Mouse (Mus musculus): ENCODE measurements around the gene B3gnt3. TPM values are rescaled to one million over a fixed set of nuclear protein-coding genes. Genes with fewer than 3 reads are reported as not detected.

Gene B3gnt3
- polyA plus RNA-seq, 1 experiment: 0.86 TPM

DNA sequence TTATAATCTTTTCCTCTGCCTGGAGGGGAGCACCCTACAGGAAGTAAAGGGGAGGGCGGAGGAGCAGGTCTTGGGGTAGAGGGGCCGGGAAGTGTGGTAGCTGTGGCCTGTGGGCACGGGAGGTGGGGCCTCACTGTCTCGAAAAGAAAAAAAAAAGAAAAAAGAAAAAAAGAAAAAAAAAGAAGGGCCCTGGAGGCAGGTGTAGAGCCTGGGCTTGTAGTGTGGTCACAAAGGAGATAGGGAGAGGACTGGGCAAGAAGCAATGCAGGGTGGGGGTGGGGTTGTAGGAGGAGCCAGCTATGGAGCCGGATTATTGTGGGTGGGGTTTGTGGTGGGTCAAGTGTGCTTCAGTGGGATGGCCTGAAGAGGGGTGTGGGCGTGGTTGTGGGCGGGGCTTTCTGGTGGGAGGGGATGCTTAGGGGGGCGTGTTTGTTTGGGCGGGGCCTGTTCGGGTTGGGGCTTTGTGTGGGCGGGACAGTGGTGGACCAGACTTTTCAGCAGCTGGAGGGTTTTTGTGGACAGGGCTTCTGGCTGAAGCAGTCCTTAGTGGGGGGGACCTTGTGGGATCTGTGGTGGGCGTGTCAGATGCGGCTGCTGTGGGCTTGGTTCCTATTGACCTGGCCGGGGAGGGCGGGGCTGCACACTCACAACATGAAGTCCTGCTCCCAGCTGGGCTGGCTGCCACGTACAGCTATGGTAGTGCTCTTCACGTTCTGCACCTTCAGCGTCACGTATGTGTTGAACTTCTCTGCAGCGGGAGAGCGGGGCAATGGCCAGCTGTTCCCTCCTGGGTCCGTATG lies 36.1 kb downstream of the B3gnt3 start:
- Histone ChIP-seq H3K27ac (ENCODE audit: insufficient read depth, low read length) (no peak overlapping the region), H3K4me1 (ENCODE audit: control insufficient read depth, insufficient read depth, low read length) (peaks cover 12% of the 10 kb centered on the region), H3K4me3 (ENCODE audit: insufficient read depth, low read length) (no peak overlapping the region)
- TF ChIP-seq CTCF (IDR thresholded peaks at IDR 0.05; ENCODE audit: extremely low read depth, insufficient read depth, low read length) (no peak), POLR2A (IDR thresholded peaks at IDR 0.05; ENCODE audit: extremely low read depth, insufficient read depth, low read length) (no peak)

DNA sequence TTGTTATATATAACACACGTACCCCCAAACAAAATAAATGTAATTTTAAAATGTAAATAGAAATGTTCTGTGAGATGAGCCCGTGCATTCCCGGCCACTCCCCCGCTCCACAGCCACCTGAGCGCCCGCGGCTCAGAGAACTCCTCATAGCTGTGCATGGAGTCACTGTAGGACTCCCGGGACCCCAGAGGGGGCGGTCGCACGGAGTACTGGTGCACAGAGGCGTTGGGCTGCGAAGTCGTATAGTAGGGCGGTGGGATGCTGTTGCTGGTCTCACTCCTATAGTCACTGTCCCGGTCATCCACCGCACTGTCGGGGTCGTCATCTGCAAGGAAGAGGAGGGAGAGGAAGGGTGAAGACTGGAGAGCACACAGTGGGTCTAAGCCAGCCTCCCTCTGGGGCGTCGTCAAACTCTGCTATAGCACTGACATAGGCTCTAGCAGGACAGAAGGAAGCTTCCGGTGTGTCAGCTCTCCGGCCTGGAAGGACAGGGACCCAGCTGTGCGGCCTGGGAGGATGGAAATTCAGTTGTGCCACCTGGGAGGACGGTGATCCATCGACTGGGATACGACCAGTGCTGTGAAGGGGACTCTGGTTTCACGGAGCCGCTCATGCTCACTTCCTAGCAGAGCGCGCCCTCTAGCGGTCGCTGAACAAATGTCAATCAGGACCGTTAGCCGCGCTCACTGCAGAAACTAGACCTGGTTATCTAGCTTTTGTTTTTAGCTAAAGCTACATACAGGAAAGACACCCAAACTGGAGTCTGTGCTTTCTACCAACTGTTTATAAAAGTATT lies 41.1 kb downstream of the B3gnt3 start:
- H3K4me3 ChIP-seq (ENCODE audit: insufficient read depth, low read length): no peak overlapping the region
- H3K27ac ChIP-seq (ENCODE audit: insufficient read depth, low read length): no peak overlapping the region
- no peaks in the 10 kb centered on the region for H3K4me1 ChIP-seq (ENCODE audit: control insufficient read depth, insufficient read depth, low read length)
- TF ChIP-seq POLR2A (IDR thresholded peaks at IDR 0.05; ENCODE audit: extremely low read depth, insufficient read depth, low read length): no peak
- TF ChIP-seq CTCF (IDR thresholded peaks at IDR 0.05; ENCODE audit: extremely low read depth, insufficient read depth, low read length): peak; percentile 88

DNA sequence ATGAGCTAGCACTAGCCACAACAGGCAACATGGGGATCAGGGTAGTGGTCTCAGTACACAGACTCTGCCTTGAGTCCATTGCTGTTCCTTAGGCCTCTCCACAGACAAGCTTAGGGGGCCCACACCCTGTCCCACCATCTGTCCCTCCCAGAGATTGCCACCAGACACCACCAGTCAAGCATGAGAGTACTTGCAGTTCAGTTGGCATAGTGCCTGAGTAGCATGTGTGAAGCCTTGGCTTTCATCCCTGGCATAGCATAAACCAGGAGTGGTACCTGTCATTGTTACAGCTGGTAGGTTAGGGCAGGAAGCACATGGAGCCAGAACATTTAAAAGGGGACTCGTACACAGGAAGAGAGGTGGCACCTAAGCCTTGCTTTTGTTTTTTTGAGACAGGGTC lies 41.8 kb downstream of the B3gnt3 start:
- no peak for TF ChIP-seq CTCF (IDR thresholded peaks at IDR 0.05; ENCODE audit: extremely low read depth, insufficient read depth, low read length)
- no peak for TF ChIP-seq POLR2A (IDR thresholded peaks at IDR 0.05; ENCODE audit: extremely low read depth, insufficient read depth, low read length)
- no peak overlapping the region for H3K27ac ChIP-seq (ENCODE audit: insufficient read depth, low read length)
- H3K4me3 ChIP-seq (ENCODE audit: insufficient read depth, low read length): no peak overlapping the region
- no peaks in the 10 kb centered on the region for H3K4me1 ChIP-seq (ENCODE audit: control insufficient read depth, insufficient read depth, low read length)

DNA sequence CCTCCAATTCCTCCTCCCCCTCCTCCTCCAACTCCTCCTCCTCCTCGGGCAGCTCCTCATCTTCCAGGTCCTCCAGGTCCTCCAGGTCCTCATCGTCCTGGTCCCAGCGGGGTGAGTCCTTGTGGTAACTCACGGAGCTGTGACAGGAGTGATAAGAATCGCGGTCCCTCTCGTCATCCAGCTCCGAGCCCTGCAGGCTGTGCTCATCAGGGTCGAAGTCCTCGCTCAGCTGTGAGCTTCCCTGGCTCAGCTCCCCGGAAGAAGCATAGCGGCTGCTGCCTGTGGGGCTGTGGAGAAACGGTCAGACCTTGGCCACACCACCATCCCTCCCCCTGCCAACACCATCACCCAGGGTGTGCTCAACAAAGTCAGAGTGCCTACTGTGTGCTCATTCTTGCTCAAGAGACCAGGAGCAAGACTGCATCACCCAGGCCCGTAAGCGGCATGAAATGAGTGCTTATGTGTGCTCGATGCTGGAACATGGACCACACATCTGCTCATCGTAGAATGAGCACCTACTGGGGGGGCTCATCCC lies 43.0 kb downstream of the B3gnt3 start:
- no peak overlapping the region for H3K27ac ChIP-seq (ENCODE audit: insufficient read depth, low read length)
- no peaks in the 10 kb centered on the region for H3K4me1 ChIP-seq (ENCODE audit: control insufficient read depth, insufficient read depth, low read length)
- TF ChIP-seq POLR2A (IDR thresholded peaks at IDR 0.05; ENCODE audit: extremely low read depth, insufficient read depth, low read length) (no peak), CTCF (IDR thresholded peaks at IDR 0.05; ENCODE audit: extremely low read depth, insufficient read depth, low read length) (no peak)
- H3K4me3 ChIP-seq (ENCODE audit: insufficient read depth, low read length): no peak overlapping the region

DNA sequence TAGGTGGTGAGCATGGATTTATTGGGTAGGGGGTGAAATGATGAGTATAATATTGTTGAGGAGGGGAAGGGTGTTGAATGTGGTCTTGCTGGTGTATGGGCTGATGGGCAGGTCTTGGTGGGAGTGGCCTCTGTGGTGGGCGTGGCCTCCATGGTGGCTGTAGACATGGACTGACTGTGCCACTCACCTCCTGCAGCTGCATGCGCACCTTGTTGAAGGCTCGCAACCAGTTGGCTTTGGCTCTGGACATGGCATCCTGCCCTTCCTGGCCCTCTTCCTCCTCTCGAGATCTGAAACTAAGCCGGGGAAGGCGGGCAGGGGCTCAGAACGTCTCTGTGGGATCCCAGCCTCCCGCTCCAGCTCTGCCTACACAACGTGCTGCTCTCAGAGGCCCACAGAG lies 43.8 kb downstream of the B3gnt3 start:
- Histone ChIP-seq H3K27ac (ENCODE audit: insufficient read depth, low read length) (no peak overlapping the region), H3K4me3 (ENCODE audit: insufficient read depth, low read length) (no peak overlapping the region), H3K4me1 (ENCODE audit: control insufficient read depth, insufficient read depth, low read length) (no peaks in the 10 kb centered on the region)
- TF ChIP-seq POLR2A (IDR thresholded peaks at IDR 0.05; ENCODE audit: extremely low read depth, insufficient read depth, low read length): no peak
- no peak for TF ChIP-seq CTCF (IDR thresholded peaks at IDR 0.05; ENCODE audit: extremely low read depth, insufficient read depth, low read length)

DNA sequence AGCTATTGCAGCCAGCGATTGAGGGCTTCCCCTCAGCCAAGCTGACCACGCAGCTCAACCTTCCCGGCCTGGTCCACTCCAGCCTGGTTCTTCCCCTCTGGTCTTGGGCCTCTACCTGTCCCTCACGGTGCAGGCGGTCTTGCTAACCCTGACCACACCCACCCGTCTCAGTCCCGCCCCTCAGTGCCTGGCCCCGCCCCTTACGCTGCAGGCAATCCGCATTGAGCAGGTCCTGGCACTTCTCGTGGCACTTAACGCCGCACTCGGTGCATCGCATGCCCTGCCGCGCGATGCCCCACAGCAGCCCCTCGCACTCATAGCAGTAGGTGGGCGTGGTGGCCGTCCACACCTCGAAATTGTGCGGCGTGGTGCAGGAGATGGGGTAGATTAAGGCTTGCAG lies 47.0 kb downstream of the B3gnt3 start:
- H3K27ac ChIP-seq (ENCODE audit: insufficient read depth, low read length): no peak overlapping the region
- TF ChIP-seq CTCF (IDR thresholded peaks at IDR 0.05; ENCODE audit: extremely low read depth, insufficient read depth, low read length) (no peak), POLR2A (IDR thresholded peaks at IDR 0.05; ENCODE audit: extremely low read depth, insufficient read depth, low read length) (no peak)
- H3K4me3 ChIP-seq (ENCODE audit: insufficient read depth, low read length): no peak overlapping the region
- no peaks in the 10 kb centered on the region for H3K4me1 ChIP-seq (ENCODE audit: control insufficient read depth, insufficient read depth, low read length)

DNA sequence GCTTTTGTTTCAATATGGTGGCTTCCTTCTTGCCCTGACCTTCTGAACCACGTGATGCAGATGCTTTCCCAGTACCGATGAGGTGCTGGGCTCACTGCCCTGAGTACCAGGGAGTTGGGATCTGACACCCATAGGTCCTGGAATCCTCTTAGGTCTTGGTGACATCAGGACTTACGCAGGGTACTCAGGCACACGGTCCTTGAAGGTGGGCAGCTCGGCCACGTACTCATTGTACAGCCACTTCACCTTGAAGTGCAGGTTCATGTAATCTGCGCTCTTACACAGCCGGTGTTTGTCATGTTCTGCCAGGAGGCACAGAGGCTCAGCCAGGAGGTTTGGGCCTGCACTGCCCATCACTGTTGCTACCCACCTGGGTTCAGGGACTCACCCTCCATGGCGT lies 56.1 kb downstream of the B3gnt3 start:
- TF ChIP-seq CTCF (IDR thresholded peaks at IDR 0.05; ENCODE audit: extremely low read depth, insufficient read depth, low read length): no peak
- no peak for TF ChIP-seq POLR2A (IDR thresholded peaks at IDR 0.05; ENCODE audit: extremely low read depth, insufficient read depth, low read length)
- H3K27ac ChIP-seq (ENCODE audit: insufficient read depth, low read length): no peak overlapping the region
- H3K4me1 ChIP-seq (ENCODE audit: control insufficient read depth, insufficient read depth, low read length): no peaks in the 10 kb centered on the region
- no peak overlapping the region for H3K4me3 ChIP-seq (ENCODE audit: insufficient read depth, low read length)

Other genes with a start within 250 kb of the B3gnt3 start
- 475 and 506 TPM in 2 replicates for gene Abhd8, start 238.1 kb downstream of the B3gnt3 start, polyA plus RNA-seq (2012; rRNA removed)
- 47.8 and 50.0 TPM in 2 replicates for gene Mrpl34, start 236.8 kb downstream of the B3gnt3 start, polyA plus RNA-seq (2012; rRNA removed)
- gene Dda1, start 232.6 kb downstream of the B3gnt3 start, polyA plus RNA-seq (2012; rRNA removed): 115 and 126 TPM in 2 replicates
- gene Ano8, start 215.8 kb downstream of the B3gnt3 start, polyA plus RNA-seq (2012; rRNA removed): 69.2 and 75.1 TPM in 2 replicates
- gene Gtpbp3, start 213.7 kb downstream of the B3gnt3 start, polyA plus RNA-seq (2012; rRNA removed): 35.0 and 37.4 TPM in 2 replicates
- 11.0 and 11.9 TPM in 2 replicates for gene Plvap, start 190.0 kb downstream of the B3gnt3 start, polyA plus RNA-seq (2012; rRNA removed)
- not detected in 2 replicates for gene Ccdc194, start 176.1 kb downstream of the B3gnt3 start, polyA plus RNA-seq (2012; rRNA removed)
- 20.0 and 20.5 TPM in 2 replicates for gene Bst2, start 164.3 kb downstream of the B3gnt3 start, polyA plus RNA-seq (2012; rRNA removed)
- 95.4 and 100 TPM in 2 replicates for gene Mvb12a, start 158.9 kb downstream of the B3gnt3 start, polyA plus RNA-seq (2012; rRNA removed)
- gene Tmem221, start 142.9 kb downstream of the B3gnt3 start, polyA plus RNA-seq (2012; rRNA removed): 0.19 and 0.30 TPM in 2 replicates
- 0.04 and 0.08 TPM in 2 replicates for gene Nxnl1, start 135.2 kb downstream of the B3gnt3 start, polyA plus RNA-seq (2012; rRNA removed)
- gene Slc27a1, start 132.9 kb downstream of the B3gnt3 start, polyA plus RNA-seq (2012; rRNA removed): 146 and 167 TPM in 2 replicates
- 34.3 and 35.4 TPM in 2 replicates for gene Pgls, start 109.6 kb downstream of the B3gnt3 start, polyA plus RNA-seq (2012; rRNA removed)
- 2.8 and 3.4 TPM in 2 replicates for gene Fam129c, start 104.1 kb downstream of the B3gnt3 start, polyA plus RNA-seq (2012; rRNA removed)
- gene Colgalt1, start 90.8 kb downstream of the B3gnt3 start, polyA plus RNA-seq (2012; rRNA removed): 100 and 104 TPM in 2 replicates
- gene Unc13a, start 30.0 kb downstream of the B3gnt3 start, polyA plus RNA-seq (2012; rRNA removed): 199 and 221 TPM in 2 replicates
- 6.0 and 6.1 TPM in 2 replicates for gene Jak3, start 25.5 kb downstream of the B3gnt3 start, polyA plus RNA-seq (2012; rRNA removed)
- gene Insl3, start 12.6 kb downstream of the B3gnt3 start, polyA plus RNA-seq (2012; rRNA removed): 1.4 and 1.6 TPM in 2 replicates
- 218 and 247 TPM in 2 replicates for gene Fcho1, start 23.9 kb upstream of the B3gnt3 start, polyA plus RNA-seq (2012; rRNA removed)
- 2.9 TPM in 2 replicates for gene Zfp709, start 180.2 kb upstream of the B3gnt3 start, polyA plus RNA-seq (2012; rRNA removed)
- 4.3 and 4.8 TPM in 2 replicates for gene Zfp882, start 206.8 kb upstream of the B3gnt3 start, polyA plus RNA-seq (2012; rRNA removed)
- 20.0 and 20.3 TPM in 2 replicates for gene Zfp617, start 206.8 kb upstream of the B3gnt3 start, polyA plus RNA-seq (2012; rRNA removed)
- 14.2 and 15.7 TPM in 2 replicates for gene Zfp961, start 249.2 kb upstream of the B3gnt3 start, polyA plus RNA-seq (2012; rRNA removed)

Measured in cortical plate, adult 2 months (tissue).